ENCODE assay signal across 10 mouse cellular contexts in genomic region chr13:19874621-19875249, GRCm38 (mm10).
"Had no signal": no experiment of that assay in that cellular context is flagged by ENCODE, and none has a peak within 500 bp of the region (broad histone marks: within the 10 kb centered on the region; RNA-seq: fewer than 3 reads in every experiment).

No protein-coding gene starts in this region.

- DNase-seq: lung, adult 18-20 months; lung, embryonic 14.5 days; lung, postnatal 10 days; lung, postnatal 4 days; midbrain, embryonic 14.5 days; right cerebral cortex, postnatal 14 days; thymus, adult 18-20 months; thymus, postnatal 14 days; thymus, postnatal 36 days had no signal

- ATAC-seq: midbrain, embryonic 16.5 days had no signal
